Mouse (Mus musculus): ENCODE data around the gene Atf3.

Gene Atf3

GRCm38 (mm10) chr1:191189671-191190372 is 28.0 kb downstream of the Atf3 start:
- DNase-seq, result no peak

GRCm38 (mm10) chr1:191186386-191186770 is 31.5 kb downstream of the Atf3 start:
- DNase-seq, result peak; percentile 79 to 84

GRCm38 (mm10) chr1:191185761-191186385 is 32.0 kb downstream of the Atf3 start:
- peak; percentile 32 to 40 for DNase-seq

- peak; percentile 78 to 89 for DNase-seq
Measured at GRCm38 (mm10) chr1:191184841-191185251, 33.0 kb downstream of the Atf3 start.

- DNase-seq, result peak; percentile 43 to 48
Measured at GRCm38 (mm10) chr1:191184066-191184815, 33.6 kb downstream of the Atf3 start.

GRCm38 (mm10) chr1:191183163-191184065 is 34.4 kb downstream of the Atf3 start:
- DNase-seq, result peak; percentile 100

GRCm38 (mm10) chr1:191182431-191183162 is 35.2 kb downstream of the Atf3 start:
- DNase-seq, result peak; percentile 80 to 82

GRCm38 (mm10) chr1:191181469-191182259 is 36.2 kb downstream of the Atf3 start:
- DNase-seq, result peak in 1 of 2 experiments; percentile 6

- peak in 1 of 2 experiments; percentile 18 for DNase-seq
Measured at GRCm38 (mm10) chr1:191180397-191180796, 37.4 kb downstream of the Atf3 start.

GRCm38 (mm10) chr1:191179846-191180245 is 38.0 kb downstream of the Atf3 start:
- DNase-seq, result no peak

GRCm38 (mm10) chr1:191178511-191179188 is 39.2 kb downstream of the Atf3 start:
- DNase-seq, result no peak

GRCm38 (mm10) chr1:191176887-191177286 is 41.0 kb downstream of the Atf3 start:
- DNase-seq, result no peak

- DNase-seq, result no peak
Measured at GRCm38 (mm10) chr1:191172487-191172886, 45.4 kb downstream of the Atf3 start.

- DNase-seq, result no peak
Measured at GRCm38 (mm10) chr1:191170444-191170843, 47.4 kb downstream of the Atf3 start.

- no peak for DNase-seq
Measured at GRCm38 (mm10) chr1:191166189-191166588, 51.6 kb downstream of the Atf3 start.

GRCm38 (mm10) chr1:191164717-191165116 is 53.1 kb downstream of the Atf3 start, which contains the start of gene Fam71a:
TSS of gene Fam71a (minus strand) at chr1:191164817.
- no peak for DNase-seq

GRCm38 (mm10) chr1:191154314-191154713 is 63.5 kb downstream of the Atf3 start:
- no peak for DNase-seq

- DNase-seq, result peak; percentile 54
Measured at GRCm38 (mm10) chr1:191153052-191153451, 64.8 kb downstream of the Atf3 start.

- DNase-seq, result no peak
Measured at GRCm38 (mm10) chr1:191150924-191151605, 66.8 kb downstream of the Atf3 start.

GRCm38 (mm10) chr1:191149489-191149888 is 68.3 kb downstream of the Atf3 start:
- DNase-seq, result peak in 1 of 2 experiments; percentile 27

Data from lung, adult 18-20 months (tissue).